Comparison of ENCODE assay signal across 9 mouse cellular contexts in genomic region chr15:78898507-78899001, GRCm38 (mm10). TPM values are rescaled to one million over a fixed set of nuclear protein-coding genes. Genes with fewer than 3 reads are reported as not detected.
DNase-seq lines count a peak whose midpoint lies in the region; ATAC-seq and TF ChIP-seq lines count a peak whose summit lies in the region.
"Had no signal": no experiment of that assay in that cellular context is flagged by ENCODE, and none has a peak within 500 bp of the region (broad histone marks: within the 10 kb centered on the region; RNA-seq: fewer than 3 reads in every experiment).

No protein-coding gene starts in this region.

- H3K9ac ChIP-seq in midbrain, postnatal 0 days (replicated peaks; ENCODE audit: low read length, poor library complexity, severe bottlenecking): no peak overlapping the region
- H3K9ac ChIP-seq in liver, embryonic 12.5 days: peak overlapping the region; percentile 83

- no peaks in the 10 kb centered on the region for H3K27me3 ChIP-seq in heart, embryonic 10.5 days (ENCODE audit: insufficient read depth, poor library complexity, severe bottlenecking)
- H3K27me3 ChIP-seq in midbrain, embryonic 10.5 days (ENCODE audit: low read depth, poor library complexity, severe bottlenecking): peaks cover 40% of the 10 kb centered on the region
- peaks cover 3% of the 10 kb centered on the region; the same call in 1 of the 2 replicates for H3K27me3 ChIP-seq in midbrain, postnatal 0 days (ENCODE audit: insufficient read depth, low read length)
- no peaks in the 10 kb centered on the region for H3K27me3 ChIP-seq in liver, embryonic 12.5 days (replicated peaks)

- H3K4me3 ChIP-seq in heart, embryonic 10.5 days: peak overlapping the region; percentile 83
- no peak overlapping the region for H3K4me3 ChIP-seq in midbrain, embryonic 10.5 days
- H3K4me3 ChIP-seq in midbrain, postnatal 0 days (ENCODE audit: low read depth, low read length): no peak overlapping the region
- peak overlapping the region; percentile 76 for H3K4me3 ChIP-seq in liver, embryonic 12.5 days

- peak overlapping the region; percentile 92 for H3K27ac ChIP-seq in heart, embryonic 10.5 days
- H3K27ac ChIP-seq in midbrain, embryonic 10.5 days (replicated peaks): 0 out of 2 replicates have a peak overlapping the region, but pooled peaks have one; percentile 0
- no peak overlapping the region for H3K27ac ChIP-seq in midbrain, postnatal 0 days (ENCODE audit: low read depth, low read length)
- peak overlapping the region; percentile 88 for H3K27ac ChIP-seq in liver, embryonic 12.5 days

- no peaks in the 10 kb centered on the region for H3K9me3 ChIP-seq in heart, embryonic 10.5 days
- H3K9me3 ChIP-seq in midbrain, embryonic 10.5 days (replicated peaks): no peaks in the 10 kb centered on the region
- no peaks in the 10 kb centered on the region for H3K9me3 ChIP-seq in midbrain, postnatal 0 days (ENCODE audit: low read length)
- no peaks in the 10 kb centered on the region for H3K9me3 ChIP-seq in liver, embryonic 12.5 days (replicated peaks)

- H3K36me3 ChIP-seq in heart, embryonic 10.5 days: peaks cover 34% of the 10 kb centered on the region
- peaks cover 20% of the 10 kb centered on the region for H3K36me3 ChIP-seq in midbrain, embryonic 10.5 days
- H3K36me3 ChIP-seq in midbrain, postnatal 0 days (ENCODE audit: insufficient read depth, low read length): peaks cover 8% of the 10 kb centered on the region; the same call in 1 of the 2 replicates
- H3K36me3 ChIP-seq in liver, embryonic 12.5 days: peaks cover 31% of the 10 kb centered on the region

- H3K4me1 ChIP-seq in heart, embryonic 10.5 days: peaks cover 84% of the 10 kb centered on the region
- H3K4me1 ChIP-seq in midbrain, embryonic 10.5 days: peaks cover 62% of the 10 kb centered on the region
- 0 out of 2 replicates have a peak, but pooled peaks cover 3% of the 10 kb centered on the region for H3K4me1 ChIP-seq in midbrain, postnatal 0 days (ENCODE audit: insufficient read depth, low read length)
- H3K4me1 ChIP-seq in liver, embryonic 12.5 days: peaks cover 90% of the 10 kb centered on the region

- no peak for DNase-seq in heart, embryonic 10.5 days (ENCODE audit: low spot score)
- DNase-seq in heart, adult 8-10 months (ENCODE audit: low spot score): no peak
- no peak for DNase-seq in midbrain, embryonic 10.5 days (ENCODE audit: low spot score)
- DNase-seq in midbrain, postnatal 0 days (ENCODE audit: low spot score): no peak
- DNase-seq in thymus, postnatal 36 days: peak; percentile 59 to 75
- DNase-seq in ovary, postnatal 36 days (ENCODE audit: low spot score): no peak
- no peak for DNase-seq in adrenal gland, postnatal 4 days (ENCODE audit: low spot score in 2 of 2)
- DNase-seq: heart, postnatal 36 days had no signal

- H3K4me2 ChIP-seq in midbrain, postnatal 0 days (ENCODE audit: low read depth, low read length, poor library complexity, severe bottlenecking): no peak overlapping the region
- peak overlapping the region; percentile 90 for H3K4me2 ChIP-seq in liver, embryonic 12.5 days

- TF ChIP-seq CTCF in midbrain, postnatal 0 days (IDR thresholded peaks at IDR 0.05): no peak

- ATAC-seq in midbrain, postnatal 0 days (ENCODE audit: low FRiP score): no peak
- no peak for ATAC-seq in liver, embryonic 12.5 days

- 36% methylated on average over 6 of the region's 6 CpGs for WGBS in heart, embryonic 10.5 days
- 51% methylated on average over 6 of the region's 6 CpGs for WGBS in midbrain, embryonic 10.5 days
- WGBS in midbrain, postnatal 0 days: 66% methylated on average over 6 of the region's 6 CpGs
- 24% methylated on average over 6 of the region's 6 CpGs for WGBS in liver, embryonic 12.5 days (ENCODE audit: insufficient replicate concordance)

RNA-seq across cellular contexts. Expression of gene Gm49510, which starts 0.9 kb away (rescaled TPM):
- polyA plus RNA-seq in heart, embryonic 10.5 days (2016; fragmentation: Nextera tagmentation; extraction: Ambion mirVana): 0.11 and 0.38 TPM in 2 replicates
- not detected for total RNA-seq in heart, adult 8-10 months (2022)
- polyA plus RNA-seq in midbrain, embryonic 10.5 days (2016; fragmentation: Nextera tagmentation; extraction: Ambion mirVana): 0.12 TPM in 1 of 2 replicates, not detected in the other
- total RNA-seq in midbrain, postnatal 0 days (2014; rRNA removed): 1.7 TPM in 1 of 2 replicates, not detected in the other
- polyA plus RNA-seq in midbrain, postnatal 0 days (2015; fragmentation: Nextera tagmentation; extraction: Ambion mirVana): 0.17 TPM in 1 of 2 replicates, not detected in the other
- 0.17 and 0.43 TPM in 2 replicates for polyA plus RNA-seq in liver, embryonic 12.5 days (2016; fragmentation: Nextera tagmentation; extraction: Ambion mirVana)
- not detected for total RNA-seq in adrenal gland, postnatal 4 days (2021)
- total RNA-seq: heart, postnatal 36 days had no signal

RNA-seq across cellular contexts. Expression of gene Sh3bp1, which starts 1.0 kb away (rescaled TPM):
- polyA plus RNA-seq in heart, embryonic 10.5 days (2016; fragmentation: Nextera tagmentation; extraction: Ambion mirVana): 33.8 and 44.4 TPM in 2 replicates
- 1 to 10 TPM; 2.6 to 6.3 (median 4.1) TPM for total RNA-seq in heart, adult 8-10 months (2022)
- polyA plus RNA-seq in midbrain, embryonic 10.5 days (2016; fragmentation: Nextera tagmentation; extraction: Ambion mirVana): 16.5 and 18.7 TPM in 2 replicates
- 4.2 and 4.5 TPM in 2 replicates for total RNA-seq in midbrain, postnatal 0 days (2014; rRNA removed)
- 4.0 and 4.7 TPM in 2 replicates for polyA plus RNA-seq in midbrain, postnatal 0 days (2015; fragmentation: Nextera tagmentation; extraction: Ambion mirVana)
- polyA plus RNA-seq in liver, embryonic 12.5 days (2016; fragmentation: Nextera tagmentation; extraction: Ambion mirVana): 34.3 and 39.3 TPM in 2 replicates
- 10 to 100 TPM; 25.3 to 26.0 TPM for total RNA-seq in adrenal gland, postnatal 4 days (2021)

RNA-seq across cellular contexts. Expression of gene Pdxp, which starts 15.2 kb away (rescaled TPM):
- polyA plus RNA-seq in heart, embryonic 10.5 days (2016; fragmentation: Nextera tagmentation; extraction: Ambion mirVana): 26.5 and 35.7 TPM in 2 replicates
- 1 to 10 TPM in 2 of 4 experiments, under 1 TPM in 2; 0.69 to 1.0 (median 0.88) TPM for total RNA-seq in heart, adult 8-10 months (2022)
- 27.3 and 29.8 TPM in 2 replicates for polyA plus RNA-seq in midbrain, embryonic 10.5 days (2016; fragmentation: Nextera tagmentation; extraction: Ambion mirVana)
- total RNA-seq in midbrain, postnatal 0 days (2014; rRNA removed): 350 and 364 TPM in 2 replicates
- 171 and 181 TPM in 2 replicates for polyA plus RNA-seq in midbrain, postnatal 0 days (2015; fragmentation: Nextera tagmentation; extraction: Ambion mirVana)
- polyA plus RNA-seq in liver, embryonic 12.5 days (2016; fragmentation: Nextera tagmentation; extraction: Ambion mirVana): 17.1 and 17.4 TPM in 2 replicates
- total RNA-seq in adrenal gland, postnatal 4 days (2021): 1 to 10 TPM; 9.8 to 9.9 TPM

RNA-seq across cellular contexts. Expression of gene Gga1, which starts 21.6 kb away (rescaled TPM):
- 51.5 and 56.6 TPM in 2 replicates for polyA plus RNA-seq in heart, embryonic 10.5 days (2016; fragmentation: Nextera tagmentation; extraction: Ambion mirVana)
- total RNA-seq in heart, adult 8-10 months (2022): 10 to 100 TPM; 44.8 to 49.1 (median 46.3) TPM
- 47.1 and 52.8 TPM in 2 replicates for polyA plus RNA-seq in midbrain, embryonic 10.5 days (2016; fragmentation: Nextera tagmentation; extraction: Ambion mirVana)
- total RNA-seq in midbrain, postnatal 0 days (2014; rRNA removed): 37.0 and 42.8 TPM in 2 replicates
- 42.4 and 43.4 TPM in 2 replicates for polyA plus RNA-seq in midbrain, postnatal 0 days (2015; fragmentation: Nextera tagmentation; extraction: Ambion mirVana)
- polyA plus RNA-seq in liver, embryonic 12.5 days (2016; fragmentation: Nextera tagmentation; extraction: Ambion mirVana): 32.2 and 33.5 TPM in 2 replicates
- total RNA-seq in adrenal gland, postnatal 4 days (2021): 10 to 100 TPM; 58.8 to 65.5 TPM

RNA-seq across cellular contexts. Expression of gene Lgals1, which starts 28.0 kb away (rescaled TPM):
- polyA plus RNA-seq in heart, embryonic 10.5 days (2016; fragmentation: Nextera tagmentation; extraction: Ambion mirVana): 427 and 466 TPM in 2 replicates
- total RNA-seq in heart, adult 8-10 months (2022): 100 to 1,000 TPM; 175 to 339 (median 222) TPM
- polyA plus RNA-seq in midbrain, embryonic 10.5 days (2016; fragmentation: Nextera tagmentation; extraction: Ambion mirVana): 341 and 392 TPM in 2 replicates
- total RNA-seq in midbrain, postnatal 0 days (2014; rRNA removed): 35.4 and 46.2 TPM in 2 replicates
- polyA plus RNA-seq in midbrain, postnatal 0 days (2015; fragmentation: Nextera tagmentation; extraction: Ambion mirVana): 69.7 and 76.8 TPM in 2 replicates
- 644 and 660 TPM in 2 replicates for polyA plus RNA-seq in liver, embryonic 12.5 days (2016; fragmentation: Nextera tagmentation; extraction: Ambion mirVana)
- total RNA-seq in adrenal gland, postnatal 4 days (2021): 100 to 1,000 TPM; 382 to 438 TPM

Comparison
In these comparisons a context has a peak if more than half of its experiments do, and no peak if none do; other contexts are left out.
1. DNase-seq: peak in thymus, postnatal 36 days (2 of 2); none in heart, embryonic 10.5 days (single experiment), heart, adult 8-10 months (single experiment), midbrain, embryonic 10.5 days (single experiment), midbrain, postnatal 0 days (single experiment), ovary, postnatal 36 days (single experiment) and adrenal gland, postnatal 4 days (0 of 2).
2. H3K4me3 ChIP-seq: peak in heart, embryonic 10.5 days (single experiment) and liver, embryonic 12.5 days (single experiment); none in midbrain, embryonic 10.5 days (single experiment) and midbrain, postnatal 0 days (single experiment).